Mouse (Mus musculus) MEL (cell line): ENCODE results near the gene Naa38. TPM values are rescaled to one million over a fixed set of nuclear protein-coding genes. Genes with fewer than 3 reads are reported as not detected.
"Not testable (repeated sequence)": the region's sequence is repeated elsewhere in the genome, so short reads cannot be mapped to it uniquely, and the experiment has no call there.

Experiments used
- DNase-seq: peaks from one replicate; pipeline ENCODE4 v3.0.0; 2011; ENCODE audit warnings: low read depth, low spot score
- H3K27ac ChIP-seq: 2 replicates; pipeline ENCODE4 v1.5.1; 2012; ENCODE audit warnings: low read depth, mild to moderate bottlenecking, control low read depth, low read length, moderate library complexity; ENCODE audit not compliant: control insufficient read depth
- H3K27me3 ChIP-seq, 2 experiments: fragments of 150-350 bp in 1 of 2; sonication (generic) in 1 of 2; 2 replicates each; pipeline ENCODE4 v1.6.1; 2012; ENCODE audit warnings: low read length in 2 of 2, mild to moderate bottlenecking in 2 of 2, improper control_type of control experiment in 1 of 2, moderate library complexity in 1 of 2; ENCODE audit not compliant: insufficient read depth in 2 of 2, control insufficient read depth in 1 of 2
- H3K36me3 ChIP-seq, 2 experiments: 2 replicates each; pipeline ENCODE4 v1.6.1; 2012 to 2014; ENCODE audit warnings: low read length in 2 of 2, improper control_type of control experiment in 1 of 2, inconsistent platforms in 1 of 2, mild to moderate bottlenecking in 1 of 2; ENCODE audit not compliant: insufficient read depth in 2 of 2, control insufficient read depth in 1 of 2
- H3K4me1 ChIP-seq, 2 experiments: fragments of 150-350 bp in 1 of 2; sonication (generic) in 1 of 2; 2 replicates each; pipeline ENCODE4 v1.6.1; 2012; ENCODE audit warnings: low read length in 2 of 2, improper control_type of control experiment in 1 of 2, mild to moderate bottlenecking in 1 of 2; ENCODE audit not compliant: insufficient read depth in 2 of 2, control insufficient read depth in 1 of 2
- H3K4me3 ChIP-seq, 2 experiments: fragments of 150-350 bp in 1 of 2; sonication (generic) in 1 of 2; 2 replicates each; pipeline ENCODE4 v1.5.1; 2012; ENCODE audit warnings: low read depth in 2 of 2, low read length in 2 of 2, mild to moderate bottlenecking in 2 of 2, moderate library complexity in 2 of 2, control low read depth in 1 of 2, improper control_type of control experiment in 1 of 2; ENCODE audit not compliant: control insufficient read depth in 1 of 2, insufficient read depth in 1 of 2
- H3K79me2 ChIP-seq: 2 replicates; pipeline ENCODE4 v1.6.1; 2012; ENCODE audit warnings: mild to moderate bottlenecking, low read length, moderate library complexity; ENCODE audit not compliant: control insufficient read depth, poor library complexity, insufficient read depth
- H3K9ac ChIP-seq: 2 replicates; pipeline ENCODE4 v1.6.1; 2012; ENCODE audit warnings: low read depth, mild to moderate bottlenecking, control low read depth, low read length, moderate library complexity; ENCODE audit not compliant: control insufficient read depth, poor library complexity, severe bottlenecking
- H3K9me3 ChIP-seq: fragments of 150-350 bp; sonication (generic); replicated peaks from 2 replicates; pipeline ENCODE4 v1.6.1; 2012; ENCODE audit warnings: mild to moderate bottlenecking, low read length, improper control_type of control experiment, moderate library complexity; ENCODE audit not compliant: insufficient read depth
- ELF1 ChIP-seq: IDR thresholded peaks from 2 replicates; pipeline ENCODE4 v1.6.1; 2014; ENCODE audit warnings: low read depth, mild to moderate bottlenecking, inconsistent platforms, low read length, improper control_type of control experiment, moderate library complexity
- ETS1 ChIP-seq: IDR thresholded peaks from 2 replicates; pipeline ENCODE4 v1.6.1; 2012; ENCODE audit warnings: low read depth, mild to moderate bottlenecking, inconsistent platforms, low read length, improper control_type of control experiment, moderate library complexity
- HCFC1 ChIP-seq: IDR thresholded peaks from 2 replicates; pipeline ENCODE4 v1.6.1; 2012; ENCODE audit warnings: low read depth, mild to moderate bottlenecking, inconsistent platforms, low read length, improper control_type of control experiment, moderate library complexity
- MAX ChIP-seq: IDR thresholded peaks from 2 replicates; pipeline ENCODE4 v1.6.1; 2011; ENCODE audit warnings: low read length, improper control_type of control experiment
- MAZ ChIP-seq: IDR thresholded peaks from 2 replicates; pipeline ENCODE4 v1.6.1; 2012; ENCODE audit warnings: low read depth, mild to moderate bottlenecking, inconsistent platforms, low read length, improper control_type of control experiment
- MEF2A ChIP-seq: IDR thresholded peaks from 2 replicates; pipeline ENCODE4 v1.6.1; 2014; ENCODE audit warnings: low read depth, mild to moderate bottlenecking, inconsistent platforms, low read length, improper control_type of control experiment; ENCODE audit not compliant: poor library complexity, insufficient replicate concordance, severe bottlenecking; ENCODE audit errors: extremely low read depth
- MXI1 ChIP-seq: IDR thresholded peaks from 2 replicates; pipeline ENCODE4 v1.6.1; 2011; ENCODE audit warnings: mild to moderate bottlenecking, low read depth, low read length, improper control_type of control experiment
- MYB ChIP-seq: IDR thresholded peaks from 2 replicates; pipeline ENCODE4 v1.6.1; 2011; ENCODE audit warnings: mild to moderate bottlenecking, low read depth, low read length, improper control_type of control experiment
- MYC ChIP-seq: IDR thresholded peaks from 2 replicates; pipeline ENCODE4 v1.6.1; 2011; ENCODE audit warnings: low read depth, mild to moderate bottlenecking, low read length, improper control_type of control experiment, moderate library complexity
- NELFE ChIP-seq: IDR thresholded peaks from 2 replicates; pipeline ENCODE4 v1.6.1; 2011; ENCODE audit warnings: low read depth, low read length, improper control_type of control experiment
- NRF1 ChIP-seq: IDR thresholded peaks from 2 replicates; pipeline ENCODE4 v1.6.1; 2014; ENCODE audit warnings: low read depth, mild to moderate bottlenecking, inconsistent platforms, low read length, improper control_type of control experiment, moderate library complexity; ENCODE audit not compliant: poor library complexity, insufficient read depth, severe bottlenecking
- POLR2A ChIP-seq, 2 experiments: IDR thresholded peaks; 2 replicates each; pipeline ENCODE4 v1.6.1; 2011 to 2012; ENCODE audit warnings: low read length in 2 of 2, mild to moderate bottlenecking in 2 of 2, control low read depth in 1 of 2, improper control_type of control experiment in 1 of 2, low read depth in 1 of 2, moderate library complexity in 1 of 2; ENCODE audit not compliant: control insufficient read depth in 1 of 2, insufficient read depth in 1 of 2, poor library complexity in 1 of 2
- SIN3A ChIP-seq: IDR thresholded peaks from 2 replicates; pipeline ENCODE4 v1.6.1; 2012; ENCODE audit warnings: low read length, improper control_type of control experiment, inconsistent platforms
- TCF12 ChIP-seq: IDR thresholded peaks from 2 replicates; pipeline ENCODE4 v1.6.1; 2014; ENCODE audit warnings: low read depth, mild to moderate bottlenecking, inconsistent platforms, low read length, improper control_type of control experiment, moderate library complexity
- ZMIZ1 ChIP-seq: IDR thresholded peaks from 2 replicates; pipeline ENCODE4 v1.6.1; 2012; ENCODE audit warnings: low read depth, mild to moderate bottlenecking, inconsistent platforms, low read length, improper control_type of control experiment, moderate library complexity
- polyA plus RNA-seq, 2 experiments: library from polyadenylated mRNA; stranded (reverse) in 1 of 2; unstranded in 1 of 2; fragments of >175 nt in 1 of 2; fragments of >200 nt in 1 of 2; gene quantifications; 2 replicates each; pipeline versions ENCODE4 v1.2.1 to v1.2.4; 2012; ENCODE audit warnings: low replicate concordance in 2 of 2, low read depth in 1 of 2; ENCODE audit not compliant: insufficient read length in 2 of 2, insufficient read depth in 1 of 2, missing spikeins in 1 of 2
- total RNA-seq: library from RNA; depleted of rRNA; stranded (reverse); fragments of 300-350 nt; gene quantifications from 2 replicates; pipeline ENCODE4 v1.2.3, GENCODE M21; 2012; rRNA removed

Gene Naa38
- total RNA-seq = 190 and 191 TPM in 2 replicates
- polyA plus RNA-seq = 100 to 1,000 TPM in 1 of 2 experiments, not detected in 1; 173 TPM

GRCm38 (mm10) chr11:69395235-69395633 lies at the start of gene Naa38, which contains the start of gene Cyb5d1:
TSS of gene Naa38 (plus strand) at chr11:69395487.
TSS of gene Cyb5d1 (minus strand) at chr11:69395631.
- H3K79me2 ChIP-seq, H3K36me3 ChIP-seq, H3K4me1 ChIP-seq, H3K27me3 ChIP-seq, H3K9me3 ChIP-seq: not testable (repeated sequence)
- TF ChIP-seq POLR2A (IDR thresholded peaks at IDR 0.05; ENCODE audit: control insufficient read depth in 1 of 2, insufficient read depth in 1 of 2, low read depth in 1 of 2, low read length in 2 of 2, poor library complexity in 1 of 2) (peak in 1 of 2 experiments; percentile 35; a peak in 1 of 4 replicates), ELF1 (peak; percentile 79), HCFC1 (peak; percentile 73), MYC (peak; percentile 87), NRF1 (peak; percentile 49; the same call in 1 of the 2 replicates), MYB (0 out of 2 replicates have a peak, but pooled peaks have one; percentile 30), NELFE (peak; percentile 61), SIN3A (peak; percentile 84), ETS1 (peak; percentile 44; the same call in 1 of the 2 replicates), MAX (0 out of 2 replicates have a peak, but pooled peaks have one; percentile 29), MXI1 (peak; percentile 71)
- peak; percentile 97 for DNase-seq
- H3K4me3 ChIP-seq = peak within 1 kb of the TSS; percentile 54 to 67
- peak within 1 kb of the TSS; percentile 85 for H3K9ac ChIP-seq
- H3K27ac ChIP-seq = peak within 1 kb of the TSS; percentile 88

- no peaks in the 10 kb centered on the region for H3K27me3 ChIP-seq
- no peak overlapping the region for H3K9ac ChIP-seq
- no peaks in the 10 kb centered on the region for H3K79me2 ChIP-seq
- no peak for TF ChIP-seq MAZ
- no peak for TF ChIP-seq POLR2A (IDR thresholded peaks at IDR 0.05; ENCODE audit: control insufficient read depth in 1 of 2, insufficient read depth in 1 of 2, low read depth in 1 of 2, low read length in 2 of 2, poor library complexity in 1 of 2)
- no peak for TF ChIP-seq TCF12
- TF ChIP-seq NRF1 = no peak
- no peak for TF ChIP-seq MEF2A
- no peak for TF ChIP-seq ZMIZ1
- no peaks in the 10 kb centered on the region for H3K4me1 ChIP-seq
- DNase-seq = no peak
- H3K27ac ChIP-seq = no peak overlapping the region
- no peaks in the 10 kb centered on the region for H3K9me3 ChIP-seq
- no peak overlapping the region for H3K4me3 ChIP-seq
- H3K36me3 ChIP-seq = no peaks in the 10 kb centered on the region; a peak in 1 of 4 replicates
These were observed 48.8 kb upstream of the Naa38 start for GRCm38 (mm10) chr11:69346441-69346840.
